25 mouse cellular contexts compared by ENCODE assay signal in the genomic region with DNA sequence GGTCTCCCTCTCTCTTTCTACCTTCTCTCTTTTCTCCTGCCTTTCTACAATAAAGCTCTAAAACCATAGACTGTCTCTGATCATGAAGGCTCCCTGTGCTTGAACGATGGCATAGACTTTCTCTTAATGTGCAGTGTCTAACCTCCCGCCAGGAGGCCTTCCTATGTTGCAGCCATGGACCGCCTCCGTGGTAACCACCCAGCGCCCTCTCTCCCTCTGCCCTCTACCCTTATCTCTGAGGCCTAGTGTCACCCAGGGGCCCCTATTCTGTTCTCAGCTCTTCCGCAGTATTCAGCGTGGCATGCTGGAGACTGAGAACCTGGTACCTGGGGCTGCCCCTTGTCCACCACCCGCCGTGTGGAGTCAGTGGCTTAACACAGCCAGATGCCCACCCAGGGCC.
DNase-seq lines count a peak whose midpoint lies in the region; ATAC-seq and TF ChIP-seq lines count a peak whose summit lies in the region.
"Had no signal": no experiment of that assay in that cellular context is flagged by ENCODE, and none has a peak within 500 bp of the region (broad histone marks: within the 10 kb centered on the region; RNA-seq: fewer than 3 reads in every experiment).

No protein-coding gene starts in this region.

- H3K36me3 ChIP-seq in E14TG2a.4 (ENCODE audit: insufficient read depth, low read length) (no peaks in the 10 kb centered on the region), ES-E14 (ENCODE audit: control insufficient read depth, insufficient read depth, low read length, poor library complexity, severe bottlenecking) (no peaks in the 10 kb centered on the region)
- H3K36me3 ChIP-seq in neural tube, embryonic 15.5 days: no peaks in the 10 kb centered on the region
- H3K36me3 ChIP-seq: embryonic facial prominence, embryonic 10.5 days; embryonic facial prominence, embryonic 12.5 days; forebrain, embryonic 15.5 days had no signal

- H3K4me1 ChIP-seq in E14TG2a.4 (replicated peaks; ENCODE audit: low read depth, low read length): no peaks in the 10 kb centered on the region
- H3K4me1 ChIP-seq in ES-E14 (ENCODE audit: control insufficient read depth in 2 of 2, insufficient read depth in 2 of 2, low read length in 2 of 2, poor library complexity in 1 of 2): peaks cover 0 to 3% of the 10 kb centered on the region in 2 experiments; a peak in 1 of 4 replicates
- H3K4me1 ChIP-seq in neural tube, embryonic 15.5 days: peaks cover 13% of the 10 kb centered on the region
- H3K4me1 ChIP-seq: embryonic facial prominence, embryonic 10.5 days; embryonic facial prominence, embryonic 12.5 days; forebrain, embryonic 13.5 days; forebrain, embryonic 15.5 days had no signal

- H3K4me2 ChIP-seq in neural tube, embryonic 15.5 days: no peak overlapping the region
- H3K4me2 ChIP-seq: embryonic facial prominence, embryonic 12.5 days; forebrain, embryonic 13.5 days; forebrain, embryonic 15.5 days had no signal

- in situ Hi-C loops in ES-E14 (cut with MboI; ENCODE audit: low sequenced_read_pairs in 2 of 2, unreplicated experiment in 2 of 2): no loop called here

- 91% methylated on average over 9 of the region's 9 CpGs for WGBS in neural tube, embryonic 15.5 days

- TF ChIP-seq CTCF in E14TG2a.4 (conservative IDR thresholded peaks at IDR 0.05; ENCODE audit: low read length): no peak

- H3K4me3 ChIP-seq in E14TG2a.4 (replicated peaks; ENCODE audit: low read length) (peak overlapping the region; percentile 73), ES-E14 (ENCODE audit: insufficient read depth in 1 of 2, low read depth in 1 of 2, low read length in 2 of 2, poor library complexity in 1 of 2, severe bottlenecking in 1 of 2) (peak overlapping the region; percentile 59 to 63)
- no peak overlapping the region for H3K4me3 ChIP-seq in neural tube, embryonic 15.5 days (replicated peaks)
- H3K4me3 ChIP-seq: embryonic facial prominence, embryonic 10.5 days; embryonic facial prominence, embryonic 12.5 days; forebrain, embryonic 13.5 days; forebrain, embryonic 15.5 days had no signal

- peaks cover 3% of the 10 kb centered on the region; the same call in 1 of the 2 replicates for H3K27me3 ChIP-seq in E14TG2a.4 (ENCODE audit: insufficient read depth, low read length)
- no peaks in the 10 kb centered on the region for H3K27me3 ChIP-seq in neural tube, embryonic 15.5 days (replicated peaks)
- H3K27me3 ChIP-seq: CH12.LX; embryonic facial prominence, embryonic 12.5 days; forebrain, embryonic 13.5 days; forebrain, embryonic 15.5 days had no signal

- intact Hi-C loops in heart, postnatal 10 days (cut with DNase I): no loop called here

- H3K9me3 ChIP-seq in E14TG2a.4 (ENCODE audit: low read length) (peaks cover 7% of the 10 kb centered on the region), ES-E14 (ENCODE audit: control insufficient read depth, insufficient read depth, low read depth, low read length) (no peaks in the 10 kb centered on the region)
- H3K9me3 ChIP-seq in neural tube, embryonic 15.5 days (replicated peaks): no peaks in the 10 kb centered on the region
- H3K9me3 ChIP-seq: embryonic facial prominence, embryonic 10.5 days; embryonic facial prominence, embryonic 12.5 days; forebrain, embryonic 13.5 days; forebrain, embryonic 15.5 days had no signal

- no peak overlapping the region for H3K9ac ChIP-seq in ES-E14 (ENCODE audit: insufficient read depth, low read depth, low read length, poor library complexity, severe bottlenecking)
- no peak overlapping the region for H3K9ac ChIP-seq in neural tube, embryonic 15.5 days (replicated peaks)
- H3K9ac ChIP-seq: embryonic facial prominence, embryonic 12.5 days; forebrain, embryonic 13.5 days; forebrain, embryonic 15.5 days; forebrain, postnatal 0 days had no signal

- H3K27ac ChIP-seq in ES-E14 (ENCODE audit: insufficient read depth, low read depth, low read length, poor library complexity, severe bottlenecking): no peak overlapping the region
- H3K27ac ChIP-seq in neural tube, embryonic 15.5 days (replicated peaks): no peak overlapping the region
- H3K27ac ChIP-seq: embryonic facial prominence, embryonic 10.5 days; embryonic facial prominence, embryonic 12.5 days; forebrain, embryonic 13.5 days; forebrain, embryonic 15.5 days had no signal

- peak; percentile 83 for DNase-seq in heart, adult 11 months
- no peak for DNase-seq in heart, postnatal 10 days
- DNase-seq in ES-E14 (ENCODE audit: low read depth, low spot score) (no peak), WW6 (ENCODE audit: low read depth, low spot score) (peak; percentile 18)
- DNase-seq in left cerebral cortex, adult 8-10 months (ENCODE audit: low spot score in 2 of 2): no peak
- no peak for DNase-seq in gastrocnemius, postnatal 4 days (ENCODE audit: low spot score in 2 of 2)
- DNase-seq: adrenal gland, adult 8-10 months; adrenal gland, postnatal 14 days; adrenal gland, postnatal 36 days; B cell, adult 2 months; cerebellum, adult 11-12 months; cerebellum, adult 2 months; cerebellum, adult 9-10 months; cerebellum, postnatal 10 days; cerebellum, postnatal 25 days; forebrain, postnatal 0 days had no signal

- no peak for ATAC-seq in neural tube, embryonic 15.5 days (ENCODE audit: low FRiP score)
- ATAC-seq: activated CD4-positive, CD25-positive, alpha-beta regulatory T cell, adult 4 months; CD4-positive, CD25-positive, alpha-beta regulatory T cell, adult 4 months; forebrain, embryonic 13.5 days; forebrain, embryonic 15.5 days; forebrain, postnatal 0 days had no signal

TF ChIP-seq in ES-E14, 5 proteins besides CTCF, POLR2A, EP300 and RAD21:
- no peak for TF ChIP-seq HCFC1 (IDR thresholded peaks at IDR 0.05; ENCODE audit: borderline replicate concordance, insufficient read depth, low read length)
- TF ChIP-seq ZNF384 (IDR thresholded peaks at IDR 0.05; ENCODE audit: low read depth, low read length): no peak
- no peak for TF ChIP-seq ZC3H11A (IDR thresholded peaks at IDR 0.05; ENCODE audit: borderline replicate concordance, low read depth, low read length)
- no peak for TF ChIP-seq MAFK (IDR thresholded peaks at IDR 0.05; ENCODE audit: insufficient read depth, low read depth, low read length)
- no peak for TF ChIP-seq CHD2 (IDR thresholded peaks at IDR 0.05; ENCODE audit: low read depth, low read length)
TF ChIP-seq in ES-E14: peak in this region for 0.

Comparison
In these comparisons a context has a peak if more than half of its experiments do, and no peak if none do; other contexts are left out.
1. DNase-seq: peak in heart, adult 11 months (single experiment) and WW6 (single experiment); none in heart, postnatal 10 days (0 of 2), ES-E14 (single experiment), left cerebral cortex, adult 8-10 months (0 of 2) and gastrocnemius, postnatal 4 days (0 of 2).